14 mouse cellular contexts compared by ENCODE assay signal in genomic region chr8:120030447-120030846, GRCm38 (mm10). TPM values are rescaled to one million over a fixed set of nuclear protein-coding genes. Genes with fewer than 3 reads are reported as not detected.
"Had no signal": no experiment of that assay in that cellular context is flagged by ENCODE, and none has a peak within 500 bp of the region (broad histone marks: within the 10 kb centered on the region; RNA-seq: fewer than 3 reads in every experiment).

No protein-coding gene starts in this region.

- H3K9me3 ChIP-seq: limb, embryonic 13.5 days; midbrain, embryonic 13.5 days; neural tube, embryonic 15.5 days had no signal

- ATAC-seq: midbrain, embryonic 13.5 days had no signal

- H3K4me2 ChIP-seq: limb, embryonic 13.5 days; midbrain, embryonic 13.5 days; neural tube, embryonic 15.5 days had no signal

- H3K4me3 ChIP-seq: limb, embryonic 13.5 days; midbrain, embryonic 13.5 days; myocyte; neural tube, embryonic 15.5 days had no signal

- DNase-seq: kidney, postnatal 36 days; layer of hippocampus, adult 9-11 months; layer of hippocampus, postnatal 36 days; lung, adult 18-20 months; right cerebral cortex, adult 18-20 months; thymus, adult 2 months; thymus, postnatal 25 days had no signal

- H3K27ac ChIP-seq: kidney, postnatal 0 days; limb, embryonic 13.5 days; liver, embryonic 14.5 days; midbrain, embryonic 13.5 days; neural tube, embryonic 15.5 days had no signal

- H3K9ac ChIP-seq: limb, embryonic 13.5 days; liver, embryonic 14.5 days; midbrain, embryonic 13.5 days; neural tube, embryonic 15.5 days had no signal

- H3K36me3 ChIP-seq: limb, embryonic 13.5 days; midbrain, embryonic 13.5 days; neural tube, embryonic 15.5 days had no signal

- H3K27me3 ChIP-seq: limb, embryonic 13.5 days; midbrain, embryonic 13.5 days; neural tube, embryonic 15.5 days had no signal

- H3K4me1 ChIP-seq: neural tube, embryonic 15.5 days had no signal

RNA-seq across cellular contexts. Expression of gene Crispld2, which starts 38.2 kb away (rescaled TPM):
- total RNA-seq: megakaryocyte-erythroid progenitor cell, adult 5-6 weeks had no signal
